Mouse (Mus musculus) limb, embryonic 11.5 days (tissue): ENCODE results near the gene Rab1a. TPM values are rescaled to one million over a fixed set of nuclear protein-coding genes. Genes with fewer than 3 reads are reported as not detected.

Source experiments
- ATAC-seq: fragments of 200-750 bp; cut with Nextera tagmentation; 2 replicates; pipeline ENCODE4 v1.8.0; 2017; ENCODE audit warnings: low read depth; ENCODE audit not compliant: insufficient number of reproducible peaks, low FRiP score, low TSS enrichment
- DNase-seq: peaks from one replicate; pipeline ENCODE4 v3.0.0-alpha.2; 2015; ENCODE audit warnings: low spot score
- H3K27ac ChIP-seq: fragments of 300-500 bp; sonication (generic); replicated peaks from 2 replicates; pipeline ENCODE4 v1.5.1; 2014; ENCODE audit warnings: low read depth, mild to moderate bottlenecking, low read length
- H3K27me3 ChIP-seq: fragments of 300-500 bp; sonication (generic); 2 replicates; pipeline ENCODE4 v1.6.1; 2014; ENCODE audit warnings: mild to moderate bottlenecking, low read length, mixed read lengths; ENCODE audit not compliant: control insufficient read depth, insufficient read depth
- H3K36me3 ChIP-seq: fragments of 300-500 bp; sonication (generic); 2 replicates; pipeline ENCODE4 v1.6.1; 2014; ENCODE audit warnings: mild to moderate bottlenecking, low read length, moderate library complexity, mixed read lengths; ENCODE audit not compliant: control insufficient read depth, insufficient read depth
- H3K4me1 ChIP-seq: fragments of 300-500 bp; sonication (generic); 2 replicates; pipeline ENCODE4 v1.6.1; 2014; ENCODE audit warnings: low read length, mixed read lengths; ENCODE audit not compliant: control insufficient read depth, insufficient read depth
- H3K4me2 ChIP-seq: fragments of 300-500 bp; sonication (generic); 2 replicates; pipeline ENCODE4 v1.6.1; 2014; ENCODE audit warnings: low read depth, mild to moderate bottlenecking, moderate library complexity; ENCODE audit not compliant: severe bottlenecking
- H3K4me3 ChIP-seq: fragments of 300-500 bp; sonication (generic); 2 replicates; pipeline ENCODE4 v1.5.1; 2014; ENCODE audit warnings: low read depth, low read length
- H3K9ac ChIP-seq: fragments of 300-500 bp; sonication (generic); 2 replicates; pipeline ENCODE4 v1.6.1; 2014; ENCODE audit warnings: mild to moderate bottlenecking, low read length
- H3K9me3 ChIP-seq: fragments of 300-500 bp; sonication (generic); 2 replicates; pipeline ENCODE4 v1.6.1; 2016; ENCODE audit warnings: low read length; ENCODE audit not compliant: control insufficient read depth
- WGBS: fragments of 180-500 bp; shearing (Covaris S2); extraction: QIAGEN DNeasy Blood & Tissue Kit; methylation state at CpG from one replicate; pipeline ENCODE4 v1.1.7; 2014; 5-methylcytosine and 5-hydroxymethylcytosine counted together
- polyA plus RNA-seq: library from polyadenylated mRNA; unstranded; fragments of >200 nt; fragmentation: Nextera tagmentation; extraction: Ambion mirVana; gene quantifications from 2 replicates; pipeline ENCODE4 v1.2.1, GENCODE M21; 2014

Gene Rab1a
- polyA plus RNA-seq, 1 experiment from 2014 or later, result 212 TPM

GRCm38 (mm10) chr11:20262628-20263380 is 61.6 kb downstream of the Rab1a start:
- no peaks in the 10 kb centered on the region for H3K4me1 ChIP-seq
- H3K4me2 ChIP-seq, result no peak overlapping the region
- no peak overlapping the region for H3K9ac ChIP-seq
- ATAC-seq (no peak), DNase-seq (no peak)
- no peak overlapping the region for H3K4me3 ChIP-seq
- no peak overlapping the region for H3K27ac ChIP-seq
- H3K27me3 ChIP-seq, result no peaks in the 10 kb centered on the region
- no peaks in the 10 kb centered on the region for H3K9me3 ChIP-seq
- WGBS, result 60% methylated on average over 8 of the region's 8 CpGs
- no peaks in the 10 kb centered on the region for H3K36me3 ChIP-seq

- Histone ChIP-seq H3K9me3 (no peaks in the 10 kb centered on the region), H3K9ac (no peak overlapping the region), H3K4me2 (no peak overlapping the region), H3K27ac (no peak overlapping the region), H3K4me3 (no peak overlapping the region), H3K4me1 (no peaks in the 10 kb centered on the region), H3K36me3 (no peaks in the 10 kb centered on the region), H3K27me3 (no peaks in the 10 kb centered on the region)
- DNase-seq, result no peak
- WGBS, result 84% methylated on average over 6 of the region's 6 CpGs
- no peak for ATAC-seq
Observed at GRCm38 (mm10) chr11:20269885-20270284, 68.7 kb downstream of the Rab1a start.

GRCm38 (mm10) chr11:20275974-20276373 is 74.7 kb downstream of the Rab1a start:
- DNase-seq (no peak), ATAC-seq (no peak)
- Histone ChIP-seq H3K4me1 (no peaks in the 10 kb centered on the region), H3K4me2 (no peak overlapping the region), H3K27ac (no peak overlapping the region), H3K9ac (no peak overlapping the region), H3K36me3 (no peaks in the 10 kb centered on the region), H3K4me3 (no peak overlapping the region), H3K9me3 (no peaks in the 10 kb centered on the region), H3K27me3 (no peaks in the 10 kb centered on the region)
- WGBS, result 84% methylated on average over 2 of the region's 2 CpGs

Other genes starting within 250 kb of the Rab1a start
- gene Actr2, start 88.5 kb upstream of the Rab1a start, polyA plus RNA-seq, result 58.1 and 60.7 TPM in 2 replicates
- 41.2 and 43.3 TPM in 2 replicates for gene Cep68, start 48.0 kb downstream of the Rab1a start, polyA plus RNA-seq
- 9.6 and 12.7 TPM in 2 replicates for gene Slc1a4, start 131.3 kb downstream of the Rab1a start, polyA plus RNA-seq